Mouse (Mus musculus) bone marrow macrophage, adult 2 months (primary cell): ENCODE measurements around the gene Adgrl3.

Source experiments
- CTCF ChIP-seq: IDR thresholded peaks from 2 replicates; pipeline ENCODE4 v1.5.1; 2012; ENCODE audit warnings: low read depth, mild to moderate bottlenecking, low read length, moderate library complexity
- POLR2A ChIP-seq: IDR thresholded peaks from 2 replicates; pipeline ENCODE4 v1.6.1; 2012; ENCODE audit warnings: mild to moderate bottlenecking, low read depth, low read length, borderline replicate concordance

- TF ChIP-seq POLR2A (no peak), CTCF (no peak)
Observed at GRCm38 (mm10) chr5:81474681-81475080, 454.7 kb downstream of the Adgrl3 start.
